Mouse (Mus musculus): ENCODE data around the gene Gas2l3. TPM values are rescaled to one million over a fixed set of nuclear protein-coding genes. Genes with fewer than 3 reads are reported as not detected.
A peak's percentile ranks its signal among the peaks of the same experiment; 100 is the strongest.

Gene Gas2l3
- polyA plus RNA-seq, 1 experiment from 2014 or later = 16.8 TPM

- 95% methylated on average over 8 of the region's 8 CpGs for WGBS
These were observed 21.1 kb downstream of the Gas2l3 start for GRCm38 (mm10) chr10:89422504-89423158.

GRCm38 (mm10) chr10:89417966-89418365 is 25.8 kb downstream of the Gas2l3 start:
- peaks cover 44% of the 10 kb centered on the region for H3K36me3 ChIP-seq (replicated peaks)
- no peak for ATAC-seq (ENCODE audit: low FRiP score)
- H3K9me3 ChIP-seq = no peaks in the 10 kb centered on the region
- H3K27me3 ChIP-seq = no peaks in the 10 kb centered on the region
- no peak overlapping the region for H3K4me3 ChIP-seq (replicated peaks)
- WGBS = 90% methylated on average over 2 of the region's 2 CpGs
- no peak overlapping the region for H3K27ac ChIP-seq
- no peak overlapping the region for H3K9ac ChIP-seq
- no peak overlapping the region for H3K4me2 ChIP-seq
- H3K4me1 ChIP-seq = no peaks in the 10 kb centered on the region

More at GRCm38 (mm10) chr10:89422504-89423158, 21.1 kb downstream of the Gas2l3 start:
- Histone ChIP-seq H3K9me3 (no peaks in the 10 kb centered on the region), H3K4me2 (no peak overlapping the region), H3K9ac (no peak overlapping the region), H3K4me1 (no peaks in the 10 kb centered on the region), H3K36me3 (replicated peaks) (peaks cover 31% of the 10 kb centered on the region), H3K27ac (no peak overlapping the region), H3K27me3 (no peaks in the 10 kb centered on the region), H3K4me3 (replicated peaks) (no peak overlapping the region)
- no peak for ATAC-seq (ENCODE audit: low FRiP score)

GRCm38 (mm10) chr10:89415478-89415877 is 28.3 kb downstream of the Gas2l3 start:
- 79% methylated on average over 3 of the region's 3 CpGs for WGBS
- H3K9me3 ChIP-seq = no peaks in the 10 kb centered on the region
- no peak overlapping the region for H3K4me3 ChIP-seq (replicated peaks)
- H3K27me3 ChIP-seq = no peaks in the 10 kb centered on the region
- H3K9ac ChIP-seq = no peak overlapping the region
- no peaks in the 10 kb centered on the region for H3K4me1 ChIP-seq
- no peak for ATAC-seq (ENCODE audit: low FRiP score)
- H3K27ac ChIP-seq = no peak overlapping the region
- peaks cover 47% of the 10 kb centered on the region for H3K36me3 ChIP-seq (replicated peaks)
- no peak overlapping the region for H3K4me2 ChIP-seq

GRCm38 (mm10) chr10:89407551-89407950 is 36.2 kb downstream of the Gas2l3 start:
- no peaks in the 10 kb centered on the region for H3K27me3 ChIP-seq
- H3K4me2 ChIP-seq = no peak overlapping the region
- H3K9ac ChIP-seq = no peak overlapping the region
- no peaks in the 10 kb centered on the region for H3K4me1 ChIP-seq
- WGBS = 53% methylated on average over 1 of the region's 1 CpGs
- H3K4me3 ChIP-seq (replicated peaks) = no peak overlapping the region
- no peak for ATAC-seq (ENCODE audit: low FRiP score)
- no peak overlapping the region for H3K27ac ChIP-seq
- no peaks in the 10 kb centered on the region for H3K9me3 ChIP-seq
- H3K36me3 ChIP-seq (replicated peaks) = peaks cover 5% of the 10 kb centered on the region; the same call in 1 of the 2 replicates

GRCm38 (mm10) chr10:89406733-89407484 is 36.9 kb downstream of the Gas2l3 start:
- WGBS = 84% methylated on average over 5 of the region's 6 CpGs
- Histone ChIP-seq H3K4me1 (no peaks in the 10 kb centered on the region), H3K27ac (no peak overlapping the region), H3K4me3 (replicated peaks) (no peak overlapping the region), H3K27me3 (no peaks in the 10 kb centered on the region), H3K4me2 (no peak overlapping the region), H3K9me3 (no peaks in the 10 kb centered on the region), H3K36me3 (replicated peaks) (0 out of 2 replicates have a peak, but pooled peaks cover 5% of the 10 kb centered on the region), H3K9ac (no peak overlapping the region)
- no peak for ATAC-seq (ENCODE audit: low FRiP score)

GRCm38 (mm10) chr10:89404936-89405335 is 38.8 kb downstream of the Gas2l3 start:
- H3K27me3 ChIP-seq = no peaks in the 10 kb centered on the region
- H3K4me3 ChIP-seq (replicated peaks) = no peak overlapping the region
- no peak overlapping the region for H3K4me2 ChIP-seq
- no peak overlapping the region for H3K9ac ChIP-seq
- H3K27ac ChIP-seq = no peak overlapping the region
- no peaks in the 10 kb centered on the region for H3K36me3 ChIP-seq (replicated peaks)
- no peaks in the 10 kb centered on the region for H3K4me1 ChIP-seq
- WGBS = 87% methylated on average over 4 of the region's 4 CpGs
- no peak for ATAC-seq (ENCODE audit: low FRiP score)
- H3K9me3 ChIP-seq = no peaks in the 10 kb centered on the region

- Histone ChIP-seq H3K27ac (no peak overlapping the region), H3K9ac (no peak overlapping the region), H3K4me3 (replicated peaks) (no peak overlapping the region), H3K27me3 (no peaks in the 10 kb centered on the region), H3K36me3 (replicated peaks) (no peaks in the 10 kb centered on the region), H3K9me3 (no peaks in the 10 kb centered on the region), H3K4me2 (no peak overlapping the region), H3K4me1 (peaks cover 4% of the 10 kb centered on the region)
- no peak for ATAC-seq (ENCODE audit: low FRiP score)
- whole genome bisulfite sequencing = 87% methylated on average over 19 of the region's 19 CpGs
These were observed 43.0 kb downstream of the Gas2l3 start for GRCm38 (mm10) chr10:89400674-89401336.

- WGBS = 3% methylated on average over 7 of the region's 7 CpGs
- ATAC-seq (ENCODE audit: low FRiP score) = peak; percentile 55; the same call in 1 of the 2 replicates
- no peak overlapping the region for H3K4me3 ChIP-seq (replicated peaks)
- H3K4me1 ChIP-seq = peaks cover 12% of the 10 kb centered on the region
- H3K36me3 ChIP-seq (replicated peaks) = no peaks in the 10 kb centered on the region
- no peak overlapping the region for H3K9ac ChIP-seq
- no peaks in the 10 kb centered on the region for H3K9me3 ChIP-seq
- H3K27me3 ChIP-seq = no peaks in the 10 kb centered on the region; the same call in 1 of the 2 replicates
- peak overlapping the region; percentile 27 for H3K4me2 ChIP-seq
- no peak overlapping the region for H3K27ac ChIP-seq
These were observed 47.9 kb downstream of the Gas2l3 start for GRCm38 (mm10) chr10:89395823-89396222.

GRCm38 (mm10) chr10:89395321-89395720 is 48.4 kb downstream of the Gas2l3 start:
- H3K9ac ChIP-seq = no peak overlapping the region
- ATAC-seq (ENCODE audit: low FRiP score) = no peak
- 35% methylated on average over 7 of the region's 7 CpGs for WGBS
- H3K27me3 ChIP-seq = no peaks in the 10 kb centered on the region; the same call in 1 of the 2 replicates
- H3K4me3 ChIP-seq (replicated peaks) = no peak overlapping the region
- H3K36me3 ChIP-seq (replicated peaks) = no peaks in the 10 kb centered on the region
- H3K9me3 ChIP-seq = no peaks in the 10 kb centered on the region
- no peak overlapping the region for H3K27ac ChIP-seq
- peaks cover 12% of the 10 kb centered on the region for H3K4me1 ChIP-seq
- H3K4me2 ChIP-seq = peak overlapping the region; percentile 27; the same call in 1 of the 2 replicates

GRCm38 (mm10) chr10:89392687-89393086 is 51.1 kb downstream of the Gas2l3 start:
- 46% methylated on average over 4 of the region's 4 CpGs for whole genome bisulfite sequencing
- no peak for ATAC-seq (ENCODE audit: low FRiP score)
- H3K36me3 ChIP-seq (replicated peaks) = no peaks in the 10 kb centered on the region
- no peak overlapping the region for H3K9ac ChIP-seq
- H3K27me3 ChIP-seq = peaks cover 4% of the 10 kb centered on the region
- H3K9me3 ChIP-seq = no peaks in the 10 kb centered on the region
- no peak overlapping the region for H3K27ac ChIP-seq
- peaks cover 12% of the 10 kb centered on the region for H3K4me1 ChIP-seq
- no peak overlapping the region for H3K4me3 ChIP-seq (replicated peaks)
- H3K4me2 ChIP-seq = no peak overlapping the region

GRCm38 (mm10) chr10:89391571-89392163 is 52.1 kb downstream of the Gas2l3 start:
- Histone ChIP-seq H3K4me2 (no peak overlapping the region), H3K9me3 (no peaks in the 10 kb centered on the region), H3K9ac (no peak overlapping the region), H3K27me3 (peaks cover 4% of the 10 kb centered on the region), H3K4me1 (peaks cover 12% of the 10 kb centered on the region), H3K4me3 (replicated peaks) (no peak overlapping the region), H3K36me3 (replicated peaks) (no peaks in the 10 kb centered on the region), H3K27ac (no peak overlapping the region)
- no peak for ATAC-seq (ENCODE audit: low FRiP score)
- 47% methylated on average over 4 of the region's 4 CpGs for WGBS

GRCm38 (mm10) chr10:89386461-89386860 is 57.3 kb downstream of the Gas2l3 start:
- ATAC-seq (ENCODE audit: low FRiP score) = no peak
- 92% methylated on average over 3 of the region's 3 CpGs for WGBS
- H3K9me3 ChIP-seq = no peaks in the 10 kb centered on the region

More at GRCm38 (mm10) chr10:89386461-89386860, 57.3 kb downstream of the Gas2l3 start:
- peaks cover 4% of the 10 kb centered on the region for H3K27me3 ChIP-seq
- no peaks in the 10 kb centered on the region for H3K4me1 ChIP-seq
- no peak overlapping the region for H3K9ac ChIP-seq
- no peaks in the 10 kb centered on the region for H3K36me3 ChIP-seq (replicated peaks)
- H3K4me2 ChIP-seq = no peak overlapping the region
- H3K4me3 ChIP-seq (replicated peaks) = no peak overlapping the region
- H3K27ac ChIP-seq = no peak overlapping the region
